Mouse (Mus musculus) spleen, adult 2 months (tissue): ENCODE measurements at regions not wholly inside any gene's neighbourhood (a gene's known extent, or its start where the extent isn't known, plus 50 kb on each side); places are given as distances from the start of the nearest gene placed in this dataset.

Experiments used
- CTCF ChIP-seq: fragments of 200-500 bp; IDR thresholded peaks from 2 replicates; pipeline ENCODE4 v1.5.1; 2011; ENCODE audit warnings: mild to moderate bottlenecking, inconsistent platforms; ENCODE audit not compliant: insufficient read depth, insufficient read length, insufficient replicate concordance; ENCODE audit errors: extremely low read depth
- POLR2A ChIP-seq: fragments of 200-500 bp; IDR thresholded peaks from 2 replicates; pipeline ENCODE4 v1.6.1; 2011; ENCODE audit warnings: low read depth, low read length, inconsistent platforms

DNA sequence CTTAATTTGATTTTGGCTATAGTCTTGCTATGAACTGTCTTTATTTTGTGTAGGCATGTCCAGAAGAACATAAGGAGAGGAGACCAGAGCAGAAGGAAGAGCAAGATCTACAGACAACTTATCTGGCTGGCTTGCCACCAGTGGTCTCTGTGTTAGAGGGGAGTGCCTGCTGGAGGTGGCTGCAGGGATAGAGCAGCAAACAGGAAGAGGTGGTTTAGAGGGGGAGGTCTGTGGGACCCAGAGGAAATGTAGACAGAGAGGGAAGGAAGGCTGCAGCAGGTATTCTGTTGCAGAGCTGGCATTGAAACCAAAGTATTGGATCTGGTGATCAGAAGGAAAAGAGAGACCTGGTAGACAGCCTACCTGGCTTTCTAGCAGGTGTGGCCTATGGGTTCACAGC lies 327.0 kb upstream of the Chl1 start:
- TF ChIP-seq CTCF (no peak), POLR2A (no peak)
